Mouse (Mus musculus) heart, postnatal 0 days (tissue): ENCODE data around the gene Ank.

Experiments
- CTCF ChIP-seq: IDR thresholded peaks from 2 replicates; pipeline ENCODE4 v1.5.1; 2016; ENCODE audit warnings: antibody characterized with exemption, control low read depth, low read depth
- EP300 ChIP-seq: IDR thresholded peaks from 2 replicates; pipeline ENCODE4 v1.6.1; 2016; ENCODE audit warnings: antibody characterized with exemption, low read depth

GRCm38 (mm10) chr15:27588087-27588826, 121.8 kb downstream of the Ank start:
- TF ChIP-seq EP300, result no peak
- TF ChIP-seq CTCF, result no peak
